In genomic region chr19:29221867-29222266, GRCm38 (mm10) we compare ENCODE assay signal across 12 mouse cellular contexts. TPM values are rescaled to one million over a fixed set of nuclear protein-coding genes. Genes with fewer than 3 reads are reported as not detected.
A peak's percentile ranks its signal among the peaks of the same experiment; 100 is the strongest.
DNase-seq lines count a peak whose midpoint lies in the region; ATAC-seq lines count a peak whose summit lies in the region.
"Had no signal": no experiment of that assay in that cellular context is flagged by ENCODE, and none has a peak within 500 bp of the region (broad histone marks: within the 10 kb centered on the region; RNA-seq: fewer than 3 reads in every experiment).

No protein-coding gene starts in this region.

- peak; percentile 73 for ATAC-seq in CD4-positive, CD25-positive, alpha-beta regulatory T cell, adult 4 months
- ATAC-seq in inflammation-experienced regulatory T-cells, adult 6 months = peak; percentile 48

- DNase-seq in lung, postnatal 14 days = peak; percentile 16
- no peak for DNase-seq in lung, postnatal 25 days (ENCODE audit: low spot score)
- DNase-seq in adipocyte (ENCODE audit: low spot score) = peak; percentile 38
- no peak for DNase-seq in liver
- DNase-seq in cerebellum, postnatal 10 days = no peak
- DNase-seq: cerebellum, postnatal 14 days; embryo, embryonic 11 days; heart, postnatal 4 days; lung, adult 2 months; right cerebral cortex, postnatal 14 days had no signal

RNA-seq across cellular contexts. Expression of gene Jak2, which starts 29.8 kb away (rescaled TPM):
- polyA plus RNA-seq in CD4-positive, CD25-positive, alpha-beta regulatory T cell, adult 4 months (2017; shearing (Covaris generic)) = 10 to 100 TPM; 14.9 to 19.1 TPM
- 10 to 100 TPM; 21.2 to 26.9 (median 23.4) TPM for polyA plus RNA-seq in inflammation-experienced regulatory T-cells, adult 6 months (2017; shearing (Covaris generic))

Comparison
In these comparisons a context has a peak if more than half of its experiments do, and no peak if none do; other contexts are left out.
1. DNase-seq: peak in lung, postnatal 14 days (single experiment) and adipocyte (single experiment); none in lung, postnatal 25 days (single experiment), liver (single experiment) and cerebellum, postnatal 10 days (0 of 2).